Mouse (Mus musculus) heart, embryonic 13.5 days (tissue): ENCODE measurements around the gene Gm10643. TPM values are rescaled to one million over a fixed set of nuclear protein-coding genes. Genes with fewer than 3 reads are reported as not detected.
A peak's percentile ranks its signal among the peaks of the same experiment; 100 is the strongest.

Experiments
- ATAC-seq: fragments of 200-750 bp; cut with Nextera tagmentation; 2 replicates; pipeline ENCODE4 v1.8.0; 2017; ENCODE audit warnings: moderate TSS enrichment; ENCODE audit not compliant: insufficient number of reproducible peaks, low FRiP score, low TSS enrichment; ENCODE audit errors: extremely low read depth
- H3K27ac ChIP-seq: fragments of 300-500 bp; sonication (generic); replicated peaks from 2 replicates; pipeline ENCODE4 v1.5.1; 2015; ENCODE audit warnings: moderate library complexity, mild to moderate bottlenecking, inconsistent platforms
- H3K27me3 ChIP-seq: fragments of 300-500 bp; sonication (generic); replicated peaks from 2 replicates; pipeline ENCODE4 v1.6.1; 2015; ENCODE audit warnings: mild to moderate bottlenecking, inconsistent platforms
- H3K36me3 ChIP-seq: fragments of 300-500 bp; sonication (generic); 2 replicates; pipeline ENCODE4 v1.6.1; 2015; ENCODE audit warnings: mild to moderate bottlenecking, inconsistent platforms
- H3K4me1 ChIP-seq: fragments of 300-500 bp; sonication (generic); 2 replicates; pipeline ENCODE4 v1.6.1; 2015; ENCODE audit warnings: inconsistent platforms
- H3K4me2 ChIP-seq: fragments of 300-500 bp; sonication (generic); 2 replicates; pipeline ENCODE4 v1.6.1; 2015; ENCODE audit warnings: inconsistent platforms, mild to moderate bottlenecking, moderate library complexity
- H3K4me3 ChIP-seq: fragments of 300-500 bp; sonication (generic); 2 replicates; pipeline ENCODE4 v1.5.1; 2015; ENCODE audit warnings: moderate library complexity, mild to moderate bottlenecking, inconsistent platforms
- H3K9ac ChIP-seq: fragments of 300-500 bp; sonication (generic); 2 replicates; pipeline ENCODE4 v1.6.1; 2015; ENCODE audit warnings: inconsistent platforms, mild to moderate bottlenecking, moderate library complexity
- H3K9me3 ChIP-seq: fragments of 300-500 bp; sonication (generic); 2 replicates; pipeline ENCODE4 v1.6.1; 2016; ENCODE audit warnings: inconsistent platforms
- WGBS: fragments of 180-500 bp; shearing (Covaris S2); methylation state at CpG from one replicate; pipeline ENCODE4 v1.1.7; 2015; ENCODE audit warnings: mixed read lengths; 5-methylcytosine and 5-hydroxymethylcytosine counted together
- polyA plus RNA-seq: library from polyadenylated mRNA; unstranded; fragments of >200 nt; fragmentation: Nextera tagmentation; extraction: Ambion mirVana; gene quantifications from 2 replicates; pipeline ENCODE4 v1.2.1, GENCODE M21; 2015

Gene Gm10643
- polyA plus RNA-seq, 1 experiment from 2014 or later = 0.86 TPM

DNA sequence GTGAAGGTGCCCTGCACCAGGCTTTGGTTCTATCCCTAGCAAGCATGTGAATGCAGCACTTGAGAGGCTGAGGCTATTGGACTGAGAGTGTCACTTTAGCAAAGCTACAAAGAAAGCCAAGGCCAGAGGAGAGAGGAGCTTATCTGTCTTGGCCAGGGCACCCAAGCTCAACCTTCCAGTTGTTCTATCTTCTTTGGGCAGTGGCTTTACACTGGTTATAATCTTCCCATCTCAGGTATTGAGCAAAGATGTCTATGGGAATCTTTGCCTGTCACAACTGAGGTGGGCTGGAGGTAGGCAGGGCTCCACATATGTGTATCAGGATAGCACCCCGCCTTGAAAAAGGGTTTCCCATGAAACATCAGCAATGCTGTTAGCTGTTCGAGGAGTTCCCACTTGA, 4.7 kb downstream of the Gm10643 start:
- Histone ChIP-seq H3K9me3 (no peaks in the 10 kb centered on the region), H3K27ac (no peak overlapping the region), H3K36me3 (no peaks in the 10 kb centered on the region), H3K4me1 (0 out of 2 replicates have a peak, but pooled peaks cover 1% of the 10 kb centered on the region), H3K27me3 (no peaks in the 10 kb centered on the region; the same call in 1 of the 2 replicates), H3K4me2 (no peak overlapping the region), H3K4me3 (no peak overlapping the region), H3K9ac (no peak overlapping the region)
- ATAC-seq = no peak
- 69% methylated on average over 2 of the region's 2 CpGs for WGBS

DNA sequence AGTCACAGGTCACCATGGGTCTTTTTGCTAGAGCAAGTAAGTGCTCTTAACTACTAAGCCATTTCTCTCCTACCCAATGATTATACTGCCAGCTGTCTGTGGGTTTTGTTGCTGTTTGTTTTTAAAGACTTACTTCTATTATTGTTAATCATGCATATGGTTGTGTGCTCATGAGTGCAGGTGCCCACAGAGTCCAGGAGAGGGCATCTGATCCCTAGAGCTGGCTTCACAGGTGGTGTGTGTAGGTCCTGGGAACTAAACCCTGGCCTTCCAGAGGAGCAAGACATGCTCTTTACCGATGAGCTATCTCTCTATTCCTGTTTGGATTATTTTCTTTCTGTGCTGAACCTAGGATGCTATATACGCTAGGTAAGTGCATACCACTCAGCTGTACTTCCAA, 5.7 kb downstream of the Gm10643 start:
- H3K9me3 ChIP-seq = no peaks in the 10 kb centered on the region
- H3K27ac ChIP-seq = no peak overlapping the region
- no peak overlapping the region for H3K9ac ChIP-seq
- no peak overlapping the region for H3K4me3 ChIP-seq
- H3K4me1 ChIP-seq = no peaks in the 10 kb centered on the region
- no peaks in the 10 kb centered on the region for H3K36me3 ChIP-seq
- H3K4me2 ChIP-seq = no peak overlapping the region
- no peaks in the 10 kb centered on the region; the same call in 1 of the 2 replicates for H3K27me3 ChIP-seq
- WGBS = 92% methylated on average over 2 of the region's 2 CpGs
- ATAC-seq = no peak

DNA sequence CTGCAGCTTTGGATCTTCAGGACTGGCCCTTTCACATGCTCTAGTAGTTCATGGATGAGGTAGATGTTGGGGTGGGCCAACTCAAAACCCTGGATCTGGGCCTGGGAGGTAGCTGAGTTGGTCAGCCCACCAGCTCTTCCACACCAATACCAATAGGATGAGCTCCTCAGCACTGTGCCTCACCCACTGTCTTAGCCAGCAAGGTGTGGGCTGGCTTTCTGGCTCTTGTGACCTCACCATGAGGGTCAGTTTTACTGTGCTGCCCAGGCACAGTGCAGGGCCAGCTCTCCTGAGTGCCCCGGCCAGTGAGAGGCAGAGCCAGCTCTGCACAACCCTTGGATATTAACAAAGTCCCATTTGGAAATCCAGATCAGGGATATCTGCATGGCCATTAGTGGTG, 7.1 kb downstream of the Gm10643 start:
- H3K4me3 ChIP-seq = no peak overlapping the region
- peaks cover 3% of the 10 kb centered on the region for H3K4me1 ChIP-seq
- 77% methylated on average over 1 of the region's 1 CpGs for WGBS
- H3K27me3 ChIP-seq = no peaks in the 10 kb centered on the region; the same call in 1 of the 2 replicates
- H3K36me3 ChIP-seq = no peaks in the 10 kb centered on the region
- H3K9ac ChIP-seq = no peak overlapping the region
- no peak overlapping the region for H3K27ac ChIP-seq
- H3K9me3 ChIP-seq = no peaks in the 10 kb centered on the region
- no peak for ATAC-seq
- no peak overlapping the region for H3K4me2 ChIP-seq

DNA sequence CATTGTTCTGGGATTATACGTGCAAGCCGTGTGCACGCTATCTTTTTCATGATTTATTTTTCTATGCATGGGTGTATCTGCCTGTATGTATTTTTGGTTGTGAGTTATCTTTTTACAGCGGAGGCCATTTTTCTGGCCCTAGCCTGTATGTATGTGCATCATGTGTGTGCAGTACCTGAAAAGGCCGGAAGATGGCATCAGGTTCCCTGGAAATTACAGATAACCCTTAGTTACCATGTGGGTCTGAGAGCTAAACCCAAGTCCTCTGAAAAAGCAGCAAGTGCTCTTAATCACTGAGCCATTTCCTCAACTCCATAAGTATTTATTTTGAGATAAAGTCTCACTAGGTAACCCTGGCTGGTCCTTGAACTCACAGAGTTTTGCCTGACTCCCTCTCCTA, 11.7 kb downstream of the Gm10643 start:
- peaks cover 6% of the 10 kb centered on the region; the same call in 1 of the 2 replicates for H3K27me3 ChIP-seq
- 80% methylated on average over 5 of the region's 5 CpGs for WGBS
- peaks cover 25% of the 10 kb centered on the region for H3K4me1 ChIP-seq
- H3K9me3 ChIP-seq = no peaks in the 10 kb centered on the region
- H3K4me3 ChIP-seq = no peak overlapping the region
- 0 out of 2 replicates have a peak overlapping the region, but pooled peaks have one; percentile 12 for H3K27ac ChIP-seq
- H3K4me2 ChIP-seq = no peak overlapping the region
- H3K36me3 ChIP-seq = no peaks in the 10 kb centered on the region
- no peak for ATAC-seq
- H3K9ac ChIP-seq = no peak overlapping the region

DNA sequence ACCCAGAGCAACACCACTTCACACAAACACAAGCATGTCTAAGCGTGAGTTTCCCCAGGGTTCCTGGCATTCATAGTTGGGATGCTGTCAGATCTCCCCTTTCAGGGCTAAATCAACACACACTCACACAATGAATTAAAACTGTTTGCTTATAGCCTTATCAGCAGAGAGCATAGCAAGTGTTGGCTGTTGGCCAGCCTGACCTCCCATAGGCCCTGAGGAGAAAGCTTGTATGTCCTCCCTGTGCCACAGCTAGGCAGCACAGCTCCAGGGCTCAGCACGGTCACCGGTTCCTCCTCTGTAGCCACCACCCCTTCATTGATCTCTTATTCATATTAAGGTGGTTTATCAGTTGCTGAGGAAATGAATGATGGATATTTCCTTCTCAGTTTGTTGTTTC, 12.2 kb downstream of the Gm10643 start:
- Histone ChIP-seq H3K27ac (peak overlapping the region; percentile 51), H3K9ac (0 out of 2 replicates have a peak overlapping the region, but pooled peaks have one; percentile 25)
- peak; percentile 54; the same call in 1 of the 2 replicates for ATAC-seq

DNA sequence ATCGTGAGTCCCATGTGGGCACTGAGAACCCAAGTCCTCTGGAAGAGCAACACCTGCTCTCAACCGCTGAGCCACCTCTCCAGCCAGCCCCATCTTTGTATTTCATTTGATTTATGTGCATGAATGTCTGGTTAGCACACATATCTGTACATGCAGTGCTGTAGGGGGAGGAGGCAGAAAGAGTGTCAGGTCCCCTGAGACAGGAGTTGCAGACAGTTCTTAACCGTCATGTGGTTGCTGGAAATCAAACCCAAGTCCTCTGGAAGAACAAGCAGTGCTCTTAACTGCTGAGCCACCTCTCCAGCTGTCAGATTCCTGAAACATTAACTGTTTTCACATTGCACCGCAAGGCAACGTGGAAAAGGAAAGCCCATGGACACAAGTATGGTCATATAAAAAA, 16.8 kb downstream of the Gm10643 start:
- H3K4me1 ChIP-seq = peaks cover 30% of the 10 kb centered on the region
- H3K9me3 ChIP-seq = peaks cover 4% of the 10 kb centered on the region; the same call in 1 of the 2 replicates
- 72% methylated on average over 5 of the region's 5 CpGs for WGBS
- no peak overlapping the region for H3K27ac ChIP-seq
- no peak overlapping the region for H3K9ac ChIP-seq
- H3K36me3 ChIP-seq = no peaks in the 10 kb centered on the region
- no peak for ATAC-seq
- peaks cover 35% of the 10 kb centered on the region for H3K27me3 ChIP-seq
- H3K4me2 ChIP-seq = no peak overlapping the region
- no peak overlapping the region for H3K4me3 ChIP-seq

More for the DNA sequence above, 12.2 kb downstream of the Gm10643 start:
- no peak overlapping the region for H3K4me3 ChIP-seq
- peaks cover 25% of the 10 kb centered on the region for H3K4me1 ChIP-seq
- peaks cover 6% of the 10 kb centered on the region; the same call in 1 of the 2 replicates for H3K27me3 ChIP-seq
- H3K36me3 ChIP-seq = no peaks in the 10 kb centered on the region
- 34% methylated on average over 3 of the region's 3 CpGs for WGBS
- H3K4me2 ChIP-seq = no peak overlapping the region
- no peaks in the 10 kb centered on the region for H3K9me3 ChIP-seq

DNA sequence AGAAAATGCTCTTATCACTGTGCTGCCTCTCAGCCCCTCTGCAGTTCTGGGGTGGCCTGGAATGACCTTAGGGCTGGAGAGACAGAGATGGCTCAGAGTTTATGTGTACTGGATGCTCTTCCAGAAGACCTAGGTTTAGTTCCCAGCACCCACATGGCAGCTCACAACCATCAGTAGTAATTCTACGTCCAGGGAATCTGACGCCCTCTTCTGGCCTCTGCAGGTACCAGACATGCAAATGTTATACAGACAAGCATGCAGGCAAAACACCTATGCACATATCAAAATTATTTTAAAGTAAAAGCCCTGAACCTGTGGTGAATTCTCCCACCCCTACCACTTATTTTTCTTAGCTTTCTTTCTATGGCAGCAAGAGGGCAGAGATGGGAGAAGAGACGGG, 18.4 kb downstream of the Gm10643 start:
- H3K27me3 ChIP-seq = peaks cover 50% of the 10 kb centered on the region
- peaks cover 4% of the 10 kb centered on the region; the same call in 1 of the 2 replicates for H3K9me3 ChIP-seq
- no peak overlapping the region for H3K4me3 ChIP-seq
- WGBS = 72% methylated on average over 3 of the region's 3 CpGs
- no peak overlapping the region for H3K4me2 ChIP-seq
- peaks cover 26% of the 10 kb centered on the region for H3K4me1 ChIP-seq
- no peak overlapping the region for H3K9ac ChIP-seq
- no peak overlapping the region for H3K27ac ChIP-seq
- no peaks in the 10 kb centered on the region for H3K36me3 ChIP-seq
- no peak for ATAC-seq

DNA sequence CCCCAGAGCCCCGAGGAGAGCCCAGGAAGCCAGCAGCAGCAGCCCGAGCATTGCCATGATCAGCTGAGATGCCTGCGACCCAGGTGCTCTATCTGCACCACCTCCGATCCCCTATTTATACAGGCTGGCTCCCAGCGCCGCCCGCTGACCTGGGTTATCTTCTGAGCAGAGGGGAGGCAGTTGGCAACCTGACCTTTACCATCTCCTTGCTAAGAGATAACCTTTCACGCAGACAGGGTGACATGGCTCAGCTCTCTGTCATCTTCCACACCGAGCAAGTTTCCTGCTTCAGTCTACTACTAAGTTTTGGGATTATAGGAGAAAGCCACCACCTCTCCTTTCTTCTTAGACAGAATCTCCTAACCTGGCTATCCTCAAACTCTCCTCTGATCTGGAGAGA, 20.0 kb downstream of the Gm10643 start, which contains the start of gene Rln3:
Rln3 (minus strand) TSS at position 101 of the 400 bp plus-strand sequence.
- H3K27me3 ChIP-seq = peaks cover 64% of the 10 kb centered on the region
- peak within 1 kb of the TSS; percentile 45 for H3K4me2 ChIP-seq
- H3K27ac ChIP-seq = no peak within 1 kb of the TSS
- WGBS = 7% methylated on average over 9 of the region's 9 CpGs
- peaks cover 4% of the 10 kb centered on the region; the same call in 1 of the 2 replicates for H3K9me3 ChIP-seq
- 0 out of 2 replicates have a peak within 1 kb of the TSS, but pooled peaks have one; percentile 45 for H3K9ac ChIP-seq
- peak within 1 kb of the TSS; percentile 23; the same call in 1 of the 2 replicates for H3K4me3 ChIP-seq
- peaks cover 16% of the 10 kb centered on the region; the same call in 1 of the 2 replicates for H3K4me1 ChIP-seq
- ATAC-seq = no peak
- H3K36me3 ChIP-seq = no peaks in the 10 kb centered on the region

DNA sequence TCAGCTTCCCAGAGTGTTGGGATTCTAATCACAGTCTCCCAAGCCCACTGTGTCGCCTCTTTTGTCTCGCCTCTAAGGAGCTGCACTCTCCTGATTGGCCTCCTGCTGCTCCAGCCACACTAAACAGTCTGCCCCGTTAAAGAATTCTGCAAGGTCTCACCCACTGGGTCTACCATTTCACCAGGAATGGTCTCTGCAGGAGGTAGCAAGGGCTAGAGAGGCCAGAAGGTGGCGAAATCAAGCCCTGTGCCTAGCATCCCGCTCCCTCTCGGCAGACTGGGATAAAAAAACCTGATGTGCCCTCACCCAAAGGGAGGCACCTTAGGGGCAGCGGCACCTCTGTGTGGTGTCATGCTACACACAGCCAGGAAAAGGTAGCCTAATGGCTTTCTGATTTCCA, 20.8 kb downstream of the Gm10643 start:
- no peak for ATAC-seq
- 0 out of 2 replicates have a peak overlapping the region, but pooled peaks have one; percentile 45 for H3K4me2 ChIP-seq
- H3K4me1 ChIP-seq = peaks cover 20% of the 10 kb centered on the region; the same call in 1 of the 2 replicates
- peaks cover 64% of the 10 kb centered on the region for H3K27me3 ChIP-seq
- no peaks in the 10 kb centered on the region for H3K36me3 ChIP-seq
- no peak overlapping the region for H3K9ac ChIP-seq
- H3K27ac ChIP-seq = no peak overlapping the region
- WGBS = 13% methylated on average over 7 of the region's 7 CpGs
- H3K4me3 ChIP-seq = no peak overlapping the region
- H3K9me3 ChIP-seq = peaks cover 4% of the 10 kb centered on the region; the same call in 1 of the 2 replicates

DNA sequence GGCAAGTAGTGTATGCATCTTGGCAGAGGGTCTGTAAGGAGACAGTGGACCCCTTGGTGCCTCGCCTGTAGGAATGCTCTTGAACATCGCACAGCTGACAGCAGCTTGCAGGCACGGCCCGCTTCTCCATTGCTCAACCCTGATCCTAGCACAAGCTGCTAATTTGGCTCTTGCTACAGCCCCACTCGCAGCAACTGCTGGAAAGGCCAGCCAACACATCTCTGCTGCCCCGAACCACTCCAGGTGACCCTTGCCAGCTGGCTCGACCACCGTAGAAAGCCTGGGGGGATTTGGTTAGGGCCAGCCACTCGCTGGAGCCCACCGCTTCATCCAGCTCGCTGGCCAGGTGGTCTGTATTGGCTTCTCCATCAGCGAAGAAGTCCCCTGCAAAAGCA, 22.0 kb downstream of the Gm10643 start:
- ATAC-seq = no peak
- peak overlapping the region; percentile 77 for H3K9ac ChIP-seq
- peak overlapping the region; percentile 78 for H3K4me2 ChIP-seq
- H3K9me3 ChIP-seq = peaks cover 4% of the 10 kb centered on the region; the same call in 1 of the 2 replicates
- H3K27me3 ChIP-seq = peaks cover 58% of the 10 kb centered on the region
- peaks cover 20% of the 10 kb centered on the region; the same call in 1 of the 2 replicates for H3K4me1 ChIP-seq
- H3K4me3 ChIP-seq = peak overlapping the region; percentile 53
- 37% methylated on average over 12 of the region's 12 CpGs for WGBS
- H3K27ac ChIP-seq = no peak overlapping the region
- no peaks in the 10 kb centered on the region for H3K36me3 ChIP-seq

DNA sequence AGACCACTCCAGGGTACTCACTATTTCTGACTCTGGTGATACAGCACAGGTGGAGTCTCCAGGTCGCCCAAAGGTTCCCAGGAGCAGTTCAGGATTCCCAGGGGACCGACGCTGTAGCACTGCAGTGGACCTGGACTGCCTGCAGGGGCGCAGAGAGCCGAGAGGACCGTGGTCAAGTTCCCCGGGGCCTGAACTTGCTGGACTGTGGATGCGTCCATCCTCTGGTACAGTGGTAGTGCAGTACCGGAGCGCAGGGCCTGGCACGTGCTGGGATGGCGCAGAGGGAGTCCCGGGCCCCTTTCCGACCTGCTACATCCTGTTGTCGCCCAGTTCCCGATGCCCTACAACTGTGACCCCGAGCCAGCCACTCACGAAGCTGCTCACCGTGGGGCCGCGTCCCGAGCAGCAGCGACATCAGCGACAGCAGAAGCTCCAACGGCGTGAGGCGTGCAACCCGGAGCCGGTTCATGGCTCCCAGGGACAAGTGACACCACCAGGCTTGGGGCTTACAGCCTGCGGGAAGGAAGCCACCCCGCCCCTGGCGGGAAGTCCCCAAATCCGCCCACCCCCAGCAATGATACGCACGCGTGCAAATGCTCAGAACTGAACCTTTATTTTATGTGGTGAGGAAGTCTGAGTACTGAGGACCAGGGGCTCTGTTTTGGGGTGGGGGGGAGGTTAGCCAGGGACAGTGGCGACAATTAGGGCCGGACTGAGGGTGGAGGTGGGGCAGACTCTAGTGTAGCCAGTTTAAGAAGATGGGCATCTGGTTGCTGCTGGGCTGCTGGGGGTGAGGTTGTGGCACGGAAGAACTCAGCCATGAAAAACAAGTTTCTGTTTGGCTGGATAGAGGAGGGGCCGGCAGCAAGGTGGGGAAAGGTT, 22.6 kb downstream of the Gm10643 start, which contains the start of gene Il27ra:
Il27ra (minus strand) TSS at position 524 of the 882 bp plus-strand sequence.
- H3K4me3 ChIP-seq = peak within 1 kb of the TSS; percentile 53
- H3K36me3 ChIP-seq = no peaks in the 10 kb centered on the region
- 4% methylated on average over 40 of the region's 40 CpGs for WGBS
- H3K9ac ChIP-seq = peak within 1 kb of the TSS; percentile 77
- H3K9me3 ChIP-seq = peaks cover 4% of the 10 kb centered on the region; the same call in 1 of the 2 replicates
- H3K4me1 ChIP-seq = peaks cover 20% of the 10 kb centered on the region; the same call in 1 of the 2 replicates
- H3K4me2 ChIP-seq = peak within 1 kb of the TSS; percentile 78
- no peak within 1 kb of the TSS for H3K27ac ChIP-seq
- ATAC-seq = peak; percentile 39; the same call in 1 of the 2 replicates
- peaks cover 58% of the 10 kb centered on the region for H3K27me3 ChIP-seq
